Mouse (Mus musculus): Measurements from ENCODE around the gene Ptn. TPM values are rescaled to one million over a fixed set of nuclear protein-coding genes. Genes with fewer than 3 reads are reported as not detected.

The Ptn gene
- total and polyA plus RNA-seq, 3 experiments: not detected

DNA sequence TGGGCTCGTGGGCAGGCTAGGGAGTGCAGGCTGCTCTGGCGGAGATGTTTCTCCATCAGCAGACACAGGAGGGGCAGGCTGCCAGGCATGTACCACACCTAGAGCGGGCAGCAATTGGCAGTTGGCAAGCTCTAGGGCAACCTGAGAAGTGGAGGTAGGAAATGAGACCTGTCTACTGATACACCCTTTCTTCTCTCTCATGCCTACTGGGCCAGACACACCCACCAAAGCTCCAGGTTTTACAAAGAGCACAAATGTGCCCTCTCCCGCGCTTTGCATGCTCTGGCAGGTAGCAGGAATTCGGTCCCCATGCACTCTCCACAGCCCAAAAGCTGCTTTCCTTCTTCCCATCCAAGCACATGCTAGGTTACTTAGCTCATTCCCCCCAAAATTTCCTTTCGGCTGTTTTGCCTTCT, 701 bp downstream of the Ptn start:
- no peak overlapping the region for H3K4me3 ChIP-seq (ENCODE audit: control insufficient read depth in 1 of 2, insufficient read depth in 1 of 2, low read depth in 2 of 2, low read length in 2 of 2)
- no peak overlapping the region for H3K27ac ChIP-seq (ENCODE audit: control insufficient read depth, low read depth, low read length)

DNA sequence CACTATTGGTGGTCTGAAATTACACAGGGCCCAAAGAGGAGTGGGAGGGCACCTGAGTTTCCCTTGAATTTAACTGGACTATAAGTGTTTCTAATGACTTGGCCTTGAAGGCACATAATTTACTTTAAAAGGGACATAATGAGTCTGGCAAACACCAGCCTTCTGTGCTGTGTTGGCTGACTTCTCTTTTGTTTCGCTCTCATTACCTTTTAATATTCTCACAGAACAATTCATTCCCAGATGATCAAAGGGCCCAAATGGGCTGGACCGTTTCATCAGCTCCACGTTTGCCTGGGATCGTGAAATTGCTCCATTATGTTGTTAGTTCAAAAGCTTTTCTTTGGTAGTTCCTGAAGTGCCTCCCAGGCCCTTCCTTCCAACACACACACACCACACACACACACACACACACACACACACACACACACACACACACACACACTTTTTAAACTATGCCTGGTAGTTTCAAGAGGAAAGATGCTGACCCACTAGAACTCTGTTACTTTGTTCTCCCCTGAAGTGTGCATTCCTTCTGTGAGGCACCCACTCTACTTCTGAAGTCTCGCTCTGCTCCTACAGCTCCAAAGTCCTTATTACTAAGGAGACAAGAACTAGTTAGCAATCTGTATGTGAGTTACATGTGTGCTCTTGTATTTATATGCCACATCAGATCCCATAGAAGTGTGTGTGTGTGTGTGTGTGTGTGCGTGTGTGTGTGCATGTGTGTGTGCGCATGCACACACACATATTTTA, 1.5 kb downstream of the Ptn start:
- Histone ChIP-seq H3K79me2 (ENCODE audit: control insufficient read depth, insufficient read depth, low read length, poor library complexity) (no peaks in the 10 kb centered on the region), H3K4me3 (ENCODE audit: control insufficient read depth in 1 of 2, insufficient read depth in 1 of 2, low read depth in 2 of 2, low read length in 2 of 2) (no peak overlapping the region), H3K27me3 (ENCODE audit: control insufficient read depth in 1 of 2, insufficient read depth in 2 of 2, low read length in 2 of 2) (no peaks in the 10 kb centered on the region)

More for the DNA sequence above, 701 bp downstream of the Ptn start:
- H3K79me2 ChIP-seq (ENCODE audit: control insufficient read depth, insufficient read depth, low read length, poor library complexity): no peaks in the 10 kb centered on the region
- no peaks in the 10 kb centered on the region for H3K36me3 ChIP-seq (ENCODE audit: control insufficient read depth in 1 of 2, insufficient read depth in 2 of 2, low read length in 2 of 2)
- H3K9me3 ChIP-seq (replicated peaks; ENCODE audit: insufficient read depth, low read length): no peaks in the 10 kb centered on the region
- H3K4me1 ChIP-seq (ENCODE audit: control insufficient read depth in 1 of 2, insufficient read depth in 2 of 2, low read length in 2 of 2): no peaks in the 10 kb centered on the region
- TF ChIP-seq SMC3 (IDR thresholded peaks at IDR 0.05; ENCODE audit: low read depth, low read length) (no peak), USF1 (IDR thresholded peaks at IDR 0.05; ENCODE audit: low read depth, low read length) (no peak), USF2 (IDR thresholded peaks at IDR 0.05; ENCODE audit: borderline replicate concordance in 1 of 2, insufficient read depth in 1 of 2, low read depth in 1 of 2, low read length in 2 of 2) (no peak), SIN3A (IDR thresholded peaks at IDR 0.05; ENCODE audit: low read length) (no peak), POLR2AphosphoS5 (IDR thresholded peaks at IDR 0.05; ENCODE audit: borderline replicate concordance, low read depth, low read length) (no peak), UBTF (IDR thresholded peaks at IDR 0.05; ENCODE audit: borderline replicate concordance, insufficient read depth, low read depth, low read length) (no peak), CHD1 (IDR thresholded peaks at IDR 0.05; ENCODE audit: low read depth, low read length) (no peak), NELFE (IDR thresholded peaks at IDR 0.05; ENCODE audit: low read depth, low read length) (no peak), EP300 (IDR thresholded peaks at IDR 0.05; ENCODE audit: low read depth in 1 of 2, low read length in 2 of 2) (no peak), NRF1 (IDR thresholded peaks at IDR 0.05; ENCODE audit: insufficient read depth, low read depth, low read length, poor library complexity, severe bottlenecking) (no peak), MAFK (IDR thresholded peaks at IDR 0.05; ENCODE audit: borderline replicate concordance, low read depth, low read length) (no peak), POLR2A (IDR thresholded peaks at IDR 0.05; ENCODE audit: control insufficient read depth in 1 of 2, insufficient read depth in 1 of 2, low read depth in 1 of 2, low read length in 2 of 2, poor library complexity in 1 of 2) (no peak), ZNF384 (IDR thresholded peaks at IDR 0.05; ENCODE audit: low read depth, low read length) (no peak), ZMIZ1 (IDR thresholded peaks at IDR 0.05; ENCODE audit: low read depth, low read length) (no peak), MAX (IDR thresholded peaks at IDR 0.05; ENCODE audit: low read length) (no peak), GATA1 (IDR thresholded peaks at IDR 0.05; ENCODE audit: low read depth, low read length) (no peak)
- H3K9ac ChIP-seq (ENCODE audit: control insufficient read depth, low read depth, low read length, poor library complexity, severe bottlenecking): no peak overlapping the region
- no peak for DNase-seq (ENCODE audit: low read depth, low spot score)
- H3K27me3 ChIP-seq (ENCODE audit: control insufficient read depth in 1 of 2, insufficient read depth in 2 of 2, low read length in 2 of 2): no peaks in the 10 kb centered on the region

More for the DNA sequence above, 1.5 kb downstream of the Ptn start:
- Histone ChIP-seq H3K36me3 (ENCODE audit: control insufficient read depth in 1 of 2, insufficient read depth in 2 of 2, low read length in 2 of 2) (no peaks in the 10 kb centered on the region), H3K9ac (ENCODE audit: control insufficient read depth, low read depth, low read length, poor library complexity, severe bottlenecking) (no peak overlapping the region), H3K4me1 (ENCODE audit: control insufficient read depth in 1 of 2, insufficient read depth in 2 of 2, low read length in 2 of 2) (no peaks in the 10 kb centered on the region), H3K27ac (ENCODE audit: control insufficient read depth, low read depth, low read length) (no peak overlapping the region), H3K9me3 (replicated peaks; ENCODE audit: insufficient read depth, low read length) (no peaks in the 10 kb centered on the region)
- TF ChIP-seq TCF12 (IDR thresholded peaks at IDR 0.05; ENCODE audit: low read depth, low read length) (no peak), ZKSCAN1 (IDR thresholded peaks at IDR 0.05; ENCODE audit: low read depth, low read length) (no peak), GATA1 (IDR thresholded peaks at IDR 0.05; ENCODE audit: low read depth, low read length) (no peak), ZMIZ1 (IDR thresholded peaks at IDR 0.05; ENCODE audit: low read depth, low read length) (no peak), MXI1 (IDR thresholded peaks at IDR 0.05; ENCODE audit: low read depth, low read length) (no peak), USF2 (IDR thresholded peaks at IDR 0.05; ENCODE audit: borderline replicate concordance in 1 of 2, insufficient read depth in 1 of 2, low read depth in 1 of 2, low read length in 2 of 2) (no peak)
- DNase-seq (ENCODE audit: low read depth, low spot score): no peak

All from MEL (cell line).